Mouse (Mus musculus) embryonic facial prominence, embryonic 13.5 days (tissue): ENCODE results near the gene Alg12. TPM values are rescaled to one million over a fixed set of nuclear protein-coding genes. Genes with fewer than 3 reads are reported as not detected.

Source experiments
- ATAC-seq: fragments of 200-750 bp; cut with Nextera tagmentation; 2 replicates; pipeline ENCODE4 v1.8.0; 2017; ENCODE audit warnings: low read depth; ENCODE audit not compliant: insufficient number of reproducible peaks, insufficient read depth, low FRiP score, low TSS enrichment
- H3K27ac ChIP-seq: fragments of 300-500 bp; sonication (generic); 2 replicates; pipeline ENCODE4 v1.5.1; 2015; ENCODE audit warnings: moderate library complexity, mild to moderate bottlenecking, inconsistent platforms
- H3K27me3 ChIP-seq: fragments of 300-500 bp; sonication (generic); 2 replicates; pipeline ENCODE4 v1.6.1; 2015; ENCODE audit warnings: mild to moderate bottlenecking, inconsistent platforms
- H3K36me3 ChIP-seq: fragments of 300-500 bp; sonication (generic); 2 replicates; pipeline ENCODE4 v1.6.1; 2015; ENCODE audit warnings: mild to moderate bottlenecking, inconsistent platforms
- H3K4me1 ChIP-seq: fragments of 300-500 bp; sonication (generic); 2 replicates; pipeline ENCODE4 v1.6.1; 2015; ENCODE audit warnings: inconsistent platforms
- H3K4me2 ChIP-seq: fragments of 300-500 bp; sonication (generic); 2 replicates; pipeline ENCODE4 v1.6.1; 2015; ENCODE audit warnings: moderate library complexity, mild to moderate bottlenecking, inconsistent platforms
- H3K4me3 ChIP-seq: fragments of 300-500 bp; sonication (generic); 2 replicates; pipeline ENCODE4 v1.5.1; 2015; ENCODE audit warnings: mild to moderate bottlenecking, inconsistent platforms
- H3K9ac ChIP-seq: fragments of 300-500 bp; sonication (generic); 2 replicates; pipeline ENCODE4 v1.6.1; 2015; ENCODE audit warnings: mild to moderate bottlenecking, inconsistent platforms
- H3K9me3 ChIP-seq: fragments of 300-500 bp; sonication (generic); 2 replicates; pipeline ENCODE4 v1.6.1; 2016; ENCODE audit warnings: inconsistent platforms
- WGBS: fragments of 180-500 bp; shearing (Covaris S2); methylation state at CpG from one replicate; pipeline ENCODE4 v1.1.7; 2015; ENCODE audit warnings: mixed read lengths; 5-methylcytosine and 5-hydroxymethylcytosine counted together
- polyA plus RNA-seq: library from polyadenylated mRNA; unstranded; fragments of >200 nt; fragmentation: Nextera tagmentation; extraction: Ambion mirVana; gene quantifications from 2 replicates; pipeline ENCODE4 v1.2.1, GENCODE M21; 2015

Alg12 gene
- polyA plus RNA-seq, 1 experiment from 2014 or later = 12.2 TPM

DNA sequence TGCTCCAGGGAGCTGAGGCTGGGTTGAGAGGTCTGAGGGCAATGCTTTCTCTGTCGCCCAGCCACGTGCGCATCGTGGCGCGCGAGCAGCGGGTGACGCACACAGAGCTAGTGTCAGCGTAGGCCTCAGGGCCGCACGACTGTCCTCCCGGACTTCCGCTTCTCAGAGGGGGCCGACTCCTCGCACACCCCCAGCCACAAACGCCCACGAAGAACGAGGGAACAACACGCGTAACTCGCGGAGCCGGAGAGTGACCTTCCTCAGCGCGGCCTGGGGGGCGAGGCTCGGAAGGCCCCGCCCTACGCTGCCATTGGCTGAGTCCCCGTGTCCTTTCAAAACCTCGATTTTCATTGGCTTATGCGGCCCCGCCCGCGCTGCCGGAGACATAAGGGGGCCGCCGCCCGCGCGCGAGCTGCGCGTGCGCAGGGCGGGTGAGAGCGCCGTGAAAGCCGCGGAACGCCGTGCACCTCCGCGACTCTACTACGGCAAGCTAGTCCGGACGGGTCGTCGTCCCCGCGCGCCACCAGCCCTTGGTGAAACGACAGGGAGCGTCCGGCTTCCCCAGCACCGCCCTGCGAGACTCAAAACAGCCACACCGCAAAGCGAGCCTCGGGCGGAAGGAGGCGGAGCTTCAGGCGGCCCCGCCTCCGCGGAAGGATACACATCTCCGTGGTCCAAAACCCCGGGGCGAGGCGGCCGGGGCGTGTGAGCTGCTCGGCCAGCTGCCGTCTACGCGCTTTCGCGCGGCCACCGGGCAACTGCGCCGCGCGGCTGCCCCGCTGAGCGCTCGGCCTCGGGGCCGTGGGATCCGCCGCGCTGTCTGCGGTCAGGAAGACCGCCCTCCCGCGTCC lies 42.9 kb upstream of the Alg12 start, which contains the start of gene Pim3:
Gene Pim3, plus strand, starts transcription at position 415 of the 851 bp plus-strand sequence.
- peaks cover 27% of the 10 kb centered on the region for H3K36me3 ChIP-seq
- H3K4me3 ChIP-seq = peak within 1 kb of the TSS; percentile 81
- H3K9me3 ChIP-seq = no peaks in the 10 kb centered on the region
- H3K4me2 ChIP-seq = peak within 1 kb of the TSS; percentile 93
- ATAC-seq = peak; percentile 82
- H3K9ac ChIP-seq = peak within 1 kb of the TSS; percentile 87
- no peaks in the 10 kb centered on the region for H3K27me3 ChIP-seq
- H3K4me1 ChIP-seq = peaks cover 36% of the 10 kb centered on the region
- peak within 1 kb of the TSS; percentile 95 for H3K27ac ChIP-seq
- WGBS = under 1% methylated on average over 107 of the region's 107 CpGs

DNA sequence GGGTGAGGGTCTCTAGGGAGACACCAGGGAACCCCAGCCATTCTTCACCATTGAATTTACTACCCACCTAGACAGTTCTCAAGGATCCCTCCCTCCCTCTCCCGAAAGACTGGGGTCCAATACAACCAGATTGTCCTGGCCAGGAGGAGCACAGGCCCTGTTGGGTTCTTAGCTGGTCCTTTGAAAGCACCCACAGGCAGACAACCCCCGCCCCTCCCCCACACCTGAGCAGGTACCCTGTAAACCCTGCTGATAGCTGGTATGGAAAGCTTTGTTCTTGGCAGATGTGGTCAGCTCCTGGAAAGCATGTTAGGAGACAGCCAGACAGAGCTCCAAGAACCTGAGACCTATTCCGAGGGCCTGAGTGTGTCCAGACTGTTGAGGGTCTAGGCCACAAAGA lies 41.7 kb upstream of the Alg12 start:
- H3K27me3 ChIP-seq = no peaks in the 10 kb centered on the region
- H3K4me3 ChIP-seq = no peak overlapping the region
- no peak overlapping the region for H3K9ac ChIP-seq
- H3K4me1 ChIP-seq = peaks cover 29% of the 10 kb centered on the region
- H3K27ac ChIP-seq = no peak overlapping the region
- no peaks in the 10 kb centered on the region for H3K9me3 ChIP-seq
- WGBS = 88% methylated on average over 3 of the region's 3 CpGs
- no peak overlapping the region for H3K4me2 ChIP-seq
- H3K36me3 ChIP-seq = peaks cover 15% of the 10 kb centered on the region
- ATAC-seq = no peak

DNA sequence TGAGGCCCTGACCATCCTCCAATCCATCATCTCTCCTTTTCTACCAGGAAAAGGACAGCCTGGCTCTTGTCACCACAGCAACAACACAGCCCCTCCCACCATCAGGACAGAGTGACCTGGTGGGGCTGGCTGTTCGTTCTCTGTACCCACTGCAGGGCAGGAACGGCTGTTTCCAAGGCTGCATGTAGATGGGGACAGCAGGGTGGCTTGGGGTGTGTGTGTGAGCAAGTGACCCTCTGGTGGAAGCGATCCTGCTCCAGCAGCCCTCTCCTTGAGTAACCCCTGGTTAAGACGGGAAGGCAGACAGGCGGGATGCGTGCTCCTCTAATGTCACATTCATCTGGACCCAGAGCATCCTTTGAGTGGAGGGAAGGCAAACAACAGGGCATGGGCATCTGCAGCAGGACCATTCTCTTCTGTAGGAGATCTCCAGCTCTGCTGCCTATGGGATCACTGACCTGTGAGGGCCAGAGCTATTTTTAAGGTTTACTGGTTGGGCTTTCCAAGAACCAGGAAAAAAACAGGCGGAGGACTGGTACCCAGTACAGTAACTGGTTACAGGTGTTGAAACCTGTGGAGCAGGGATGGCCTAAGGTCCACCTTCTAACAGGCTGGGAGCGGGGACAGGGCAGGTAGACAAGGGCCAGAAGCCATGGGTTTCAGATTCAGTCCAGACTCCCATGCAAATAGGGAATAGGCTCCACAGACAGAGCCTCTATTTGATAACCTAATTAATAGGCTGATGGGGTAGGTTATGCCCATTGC lies 40.3 kb upstream of the Alg12 start:
- Histone ChIP-seq H3K4me3 (no peak overlapping the region), H3K36me3 (peaks cover 2% of the 10 kb centered on the region), H3K27me3 (no peaks in the 10 kb centered on the region), H3K27ac (no peak overlapping the region), H3K4me1 (peaks cover 32% of the 10 kb centered on the region), H3K9me3 (no peaks in the 10 kb centered on the region), H3K4me2 (no peak overlapping the region), H3K9ac (no peak overlapping the region)
- WGBS = 69% methylated on average over 8 of the region's 8 CpGs
- ATAC-seq = no peak

DNA sequence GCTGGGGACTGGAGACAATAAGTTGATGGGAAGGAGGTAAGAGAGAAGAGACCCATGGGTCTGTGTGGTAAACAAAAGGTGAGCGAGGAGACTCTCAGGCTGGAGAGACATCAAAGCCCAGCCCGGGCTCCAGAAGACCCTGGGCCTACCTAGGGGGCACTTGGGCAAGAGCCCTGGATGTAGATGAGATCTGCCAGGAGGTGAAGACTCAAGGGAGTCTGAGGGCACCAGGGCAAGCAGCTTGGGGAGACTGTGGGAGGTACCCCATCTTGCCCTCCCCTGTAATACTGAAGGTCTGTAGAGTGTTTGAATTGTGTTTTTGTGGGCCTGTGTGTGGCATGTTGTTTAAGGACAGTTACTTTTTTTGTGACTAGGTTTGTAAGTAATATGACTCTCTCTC lies 39.6 kb upstream of the Alg12 start:
- WGBS = 73% methylated on average over 2 of the region's 2 CpGs

DNA sequence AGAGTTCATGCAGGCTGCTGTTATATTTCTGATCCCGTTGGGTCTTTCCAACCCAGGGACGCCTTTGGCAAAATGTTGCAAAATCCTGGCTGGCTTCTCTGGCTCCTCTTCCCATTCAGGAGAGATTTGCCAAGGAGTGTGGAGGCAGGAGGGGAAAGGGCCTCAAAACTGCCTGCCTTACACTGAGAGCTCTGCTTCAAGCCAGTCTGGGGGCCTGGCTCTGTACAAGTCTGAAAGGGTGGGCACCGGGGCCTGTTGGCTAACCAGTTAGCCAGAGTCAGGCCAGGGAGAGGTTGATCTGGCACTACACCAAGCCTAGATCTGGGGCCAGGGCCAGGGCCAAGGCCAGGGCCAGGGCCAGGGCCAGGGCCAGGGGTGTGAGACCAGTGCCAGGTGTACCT lies 39.0 kb upstream of the Alg12 start:
- Histone ChIP-seq H3K27ac (no peak overlapping the region), H3K4me2 (no peak overlapping the region), H3K9ac (no peak overlapping the region), H3K27me3 (no peaks in the 10 kb centered on the region), H3K9me3 (no peaks in the 10 kb centered on the region), H3K4me1 (peaks cover 29% of the 10 kb centered on the region), H3K36me3 (no peaks in the 10 kb centered on the region), H3K4me3 (no peak overlapping the region)
- WGBS = 84% methylated on average over 3 of the region's 3 CpGs
- ATAC-seq = no peak

More for the DNA sequence above, 39.6 kb upstream of the Alg12 start:
- H3K9me3 ChIP-seq = no peaks in the 10 kb centered on the region
- H3K27ac ChIP-seq = no peak overlapping the region
- H3K4me3 ChIP-seq = no peak overlapping the region
- no peaks in the 10 kb centered on the region for H3K27me3 ChIP-seq
- H3K4me1 ChIP-seq = peaks cover 31% of the 10 kb centered on the region
- no peaks in the 10 kb centered on the region for H3K36me3 ChIP-seq
- H3K4me2 ChIP-seq = no peak overlapping the region
- H3K9ac ChIP-seq = no peak overlapping the region
- ATAC-seq = no peak

DNA sequence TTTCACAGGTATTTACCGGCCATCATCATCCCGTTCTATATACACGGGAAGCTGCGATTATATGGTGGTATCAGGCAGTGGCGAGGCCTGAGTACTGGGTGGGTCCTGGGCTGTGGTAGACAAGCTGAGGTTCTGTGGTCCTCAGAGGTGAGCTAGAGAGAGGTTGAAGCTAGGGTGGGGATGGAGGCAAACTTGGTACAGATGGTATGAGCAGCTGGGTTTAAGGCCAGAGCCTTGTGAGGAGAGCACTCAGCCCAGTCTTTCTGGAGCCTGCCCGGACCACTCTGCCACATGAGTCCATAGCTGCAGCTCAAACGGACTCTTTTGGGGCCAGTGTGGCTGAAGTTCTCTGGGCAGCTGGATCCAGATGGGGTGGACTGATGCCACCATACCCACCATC lies 38.2 kb upstream of the Alg12 start:
- WGBS = 88% methylated on average over 7 of the region's 7 CpGs
- H3K27me3 ChIP-seq = no peaks in the 10 kb centered on the region
- ATAC-seq = no peak

DNA sequence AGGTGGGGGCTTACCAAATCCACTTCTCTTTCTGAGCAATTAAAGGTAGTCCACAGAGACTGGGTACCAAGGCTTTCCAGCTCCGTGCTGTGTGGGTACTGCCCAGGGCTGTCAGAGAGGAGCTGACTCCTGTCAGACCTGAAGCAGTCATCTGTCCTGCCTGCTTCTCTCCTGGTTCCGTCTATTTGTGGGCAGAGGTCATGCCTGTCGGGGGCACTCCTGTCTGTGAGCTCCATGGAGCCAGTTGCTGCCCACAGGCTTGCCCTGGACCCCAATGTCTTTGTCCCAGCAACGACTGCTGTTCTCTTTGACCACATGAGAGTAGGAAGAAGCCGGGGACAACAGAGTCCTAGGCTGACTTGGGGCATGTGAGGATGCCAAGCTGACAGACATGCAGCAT lies 37.5 kb upstream of the Alg12 start:
- H3K36me3 ChIP-seq = no peaks in the 10 kb centered on the region
- H3K9me3 ChIP-seq = no peaks in the 10 kb centered on the region
- 81% methylated on average over 5 of the region's 5 CpGs for WGBS
- H3K27me3 ChIP-seq = no peaks in the 10 kb centered on the region
- no peak for ATAC-seq
- no peak overlapping the region for H3K4me3 ChIP-seq
- no peak overlapping the region for H3K27ac ChIP-seq
- no peak overlapping the region for H3K9ac ChIP-seq
- H3K4me2 ChIP-seq = no peak overlapping the region
- peaks cover 26% of the 10 kb centered on the region for H3K4me1 ChIP-seq

More for the DNA sequence above, 38.2 kb upstream of the Alg12 start:
- no peak overlapping the region for H3K9ac ChIP-seq
- H3K36me3 ChIP-seq = no peaks in the 10 kb centered on the region
- no peak overlapping the region for H3K4me2 ChIP-seq
- H3K4me3 ChIP-seq = no peak overlapping the region
- peaks cover 27% of the 10 kb centered on the region for H3K4me1 ChIP-seq
- H3K27ac ChIP-seq = no peak overlapping the region
- no peaks in the 10 kb centered on the region for H3K9me3 ChIP-seq

DNA sequence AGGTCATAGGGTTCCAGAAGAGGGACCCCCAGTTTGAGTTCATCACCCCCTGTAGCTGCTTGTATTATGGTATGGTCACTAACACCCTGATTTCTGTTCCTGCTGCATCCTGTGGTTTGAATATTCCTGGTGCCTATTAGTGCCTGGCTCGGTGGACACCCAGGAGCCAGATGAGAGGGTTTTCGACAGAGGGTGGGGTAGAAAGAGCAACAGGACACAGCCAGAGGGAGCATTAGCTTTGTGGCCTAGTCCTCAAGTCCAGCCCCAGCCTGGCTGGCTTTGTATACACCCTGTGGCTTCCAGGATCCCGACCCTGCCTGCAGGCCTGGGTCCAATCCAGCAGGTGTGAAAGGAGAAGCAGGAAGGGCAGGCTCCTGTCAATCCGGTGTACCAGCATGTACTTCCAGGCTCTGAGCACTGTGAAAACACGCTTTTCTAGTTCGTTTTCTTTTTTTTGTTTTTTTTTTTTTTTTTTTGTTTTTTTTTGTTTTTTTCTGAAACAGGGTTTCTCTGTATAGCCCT lies 36.8 kb upstream of the Alg12 start:
- Histone ChIP-seq H3K27me3 (no peaks in the 10 kb centered on the region), H3K4me1 (peaks cover 26% of the 10 kb centered on the region), H3K27ac (no peak overlapping the region), H3K4me2 (no peak overlapping the region), H3K9ac (no peak overlapping the region), H3K36me3 (no peaks in the 10 kb centered on the region), H3K9me3 (no peaks in the 10 kb centered on the region), H3K4me3 (no peak overlapping the region)
- WGBS = 68% methylated on average over 6 of the region's 6 CpGs
- ATAC-seq = no peak

DNA sequence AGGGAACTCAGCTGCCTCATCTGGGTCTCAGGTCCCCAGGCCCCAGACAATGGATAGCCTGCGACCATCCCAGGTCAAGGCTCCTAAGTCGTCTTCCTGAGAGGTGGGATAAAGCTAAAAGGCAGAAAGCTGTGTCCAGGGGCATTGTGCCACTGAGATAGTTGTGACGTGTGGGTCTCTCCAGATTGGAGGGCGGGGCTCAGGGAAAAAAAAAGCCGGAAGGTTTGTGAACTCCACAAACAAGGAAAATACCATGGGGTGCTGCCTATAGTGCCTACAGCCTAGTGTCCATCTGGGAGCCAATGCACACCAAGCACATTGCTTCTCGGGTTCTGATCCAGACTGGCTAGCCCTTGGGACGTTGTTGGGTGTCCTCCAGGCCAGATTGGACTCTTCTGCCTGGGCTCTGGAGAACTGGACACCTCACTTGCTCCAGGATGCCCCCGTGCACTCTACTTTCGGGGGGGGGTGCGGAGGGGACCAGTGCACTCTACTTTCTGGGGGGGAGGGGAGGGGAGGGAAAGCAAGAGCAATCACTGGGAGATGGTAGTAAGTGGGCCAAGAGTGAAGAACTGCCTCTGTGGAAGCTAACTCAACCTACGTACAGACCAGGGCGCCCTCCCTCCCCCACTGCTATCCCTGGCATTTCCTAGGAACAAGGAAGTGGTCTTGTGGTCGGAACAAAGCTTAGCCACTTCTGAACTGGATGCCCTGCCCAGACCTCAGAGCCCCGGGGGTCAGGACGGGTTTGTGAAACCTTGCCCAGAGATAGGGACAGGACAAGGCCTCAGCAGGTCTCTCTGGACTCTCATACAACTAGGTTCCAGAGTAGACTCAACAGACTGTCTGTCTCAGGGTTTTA lies 36.1 kb upstream of the Alg12 start:
- Histone ChIP-seq H3K4me1 (peaks cover 34% of the 10 kb centered on the region), H3K4me2 (no peak overlapping the region), H3K4me3 (no peak overlapping the region), H3K27me3 (no peaks in the 10 kb centered on the region), H3K9me3 (no peaks in the 10 kb centered on the region), H3K27ac (no peak overlapping the region), H3K9ac (no peak overlapping the region), H3K36me3 (no peaks in the 10 kb centered on the region)
- WGBS = 71% methylated on average over 15 of the region's 15 CpGs
- no peak for ATAC-seq

DNA sequence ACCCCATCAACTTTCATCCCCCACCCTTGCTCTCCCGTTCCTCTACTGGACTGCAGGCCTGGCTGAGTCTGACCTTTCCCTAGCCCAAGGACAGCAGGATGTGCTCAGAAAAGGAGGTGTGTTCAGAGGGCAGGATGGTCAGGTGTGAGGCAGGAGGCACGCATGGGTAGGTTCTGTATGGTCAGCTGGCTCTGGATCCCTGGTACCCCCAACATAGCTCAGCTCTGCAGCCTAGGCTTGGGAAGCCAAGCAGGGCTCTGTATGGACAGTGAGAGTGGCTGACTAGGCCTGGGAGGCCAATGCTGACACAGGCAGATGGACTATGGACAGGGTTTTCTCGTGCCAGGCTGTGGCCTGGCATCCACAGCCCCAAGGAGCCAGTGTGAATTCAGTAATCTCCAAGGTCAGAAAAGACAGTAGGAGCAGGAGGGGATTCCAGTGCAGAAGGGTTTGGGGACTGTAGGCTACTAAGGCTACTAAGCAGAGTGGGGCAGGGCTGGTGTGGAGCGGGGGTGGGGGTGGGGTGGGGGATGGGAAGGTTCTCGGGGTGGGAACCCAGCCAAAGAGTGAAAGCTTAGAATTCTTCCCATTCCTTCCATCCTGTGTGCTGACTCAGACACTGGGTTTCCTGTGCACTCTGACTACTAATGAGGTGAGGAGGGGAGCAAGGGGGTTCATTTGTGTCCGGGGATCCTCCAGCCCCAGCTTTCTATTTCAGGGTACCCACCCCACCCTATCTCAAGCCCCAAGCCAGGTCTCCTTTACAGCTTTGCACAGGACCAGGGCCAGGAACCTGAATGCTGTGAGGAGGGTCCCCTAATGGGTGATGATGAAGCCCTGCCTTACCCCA lies 35.2 kb upstream of the Alg12 start:
- Histone ChIP-seq H3K4me3 (no peak overlapping the region), H3K4me2 (no peak overlapping the region), H3K4me1 (peaks cover 36% of the 10 kb centered on the region), H3K9ac (no peak overlapping the region), H3K36me3 (no peaks in the 10 kb centered on the region), H3K27me3 (no peaks in the 10 kb centered on the region), H3K9me3 (no peaks in the 10 kb centered on the region), H3K27ac (0 out of 2 replicates have a peak overlapping the region, but pooled peaks have one; percentile 16)
- WGBS = 53% methylated on average over 6 of the region's 6 CpGs
- ATAC-seq = no peak
